Mouse (Mus musculus): Measurements from ENCODE around the gene Camk2g.

Gene Camk2g

GRCm38 (mm10) chr14:20806116-20806840 lies 12.4 kb upstream of the Camk2g start:
- CTCF ChIA-PET, result no interaction called here

- CTCF ChIA-PET, result no interaction called here
Measured at GRCm38 (mm10) chr14:20804964-20805672, 11.2 kb upstream of the Camk2g start.

- CTCF ChIA-PET, result interaction anchor here (1.3 to 1.7 kb wide), 2 partner anchors 68 to 69 kb away, joined by 4 to 6 read pairs; no protein-coding TSS in a partner anchor
Measured at GRCm38 (mm10) chr14:20804481-20804880, 10.6 kb upstream of the Camk2g start.

- CTCF ChIA-PET, result interaction anchor here (0.6 to 1.7 kb wide), 5 partner anchors 66 to 192 kb away, joined by 3 to 6 read pairs (median 4); no protein-coding TSS in a partner anchor
Measured at GRCm38 (mm10) chr14:20803606-20803938, 9.7 kb upstream of the Camk2g start.

GRCm38 (mm10) chr14:20802926-20803605 lies 9.2 kb upstream of the Camk2g start:
- CTCF ChIA-PET, result interaction anchor here (0.5 to 1.7 kb wide), 7 partner anchors 67 to 268 kb away, joined by 3 to 9 read pairs (median 4); no protein-coding TSS in a partner anchor

- CTCF ChIA-PET, result interaction anchor here (0.7 to 1.4 kb wide), 3 partner anchors 9 to 75 kb away, joined by 3 to 5 read pairs (median 3); no protein-coding TSS in a partner anchor
Measured at GRCm38 (mm10) chr14:20798761-20799160, 4.9 kb upstream of the Camk2g start.

GRCm38 (mm10) chr14:20798300-20798699 lies 4.4 kb upstream of the Camk2g start:
- CTCF ChIA-PET, result interaction anchor here (1.0 to 1.4 kb wide), 2 partner anchors 32 to 75 kb away, joined by 3 to 5 read pairs; no protein-coding TSS in a partner anchor

GRCm38 (mm10) chr14:20796643-20797042 lies 2.8 kb upstream of the Camk2g start:
- CTCF ChIA-PET, result no interaction called here

GRCm38 (mm10) chr14:20796170-20796569 lies 2.3 kb upstream of the Camk2g start:
- CTCF ChIA-PET, result no interaction called here

- CTCF ChIA-PET, result interaction anchor here (1.5 kb wide), 1 partner anchor 11 kb away, joined by 3 read pairs; no protein-coding TSS in a partner anchor
Measured at GRCm38 (mm10) chr14:20795423-20796152, 1.7 kb upstream of the Camk2g start.

- CTCF ChIA-PET, result interaction anchor here (1.5 kb wide), 1 partner anchor 10 kb away, joined by 3 read pairs; no protein-coding TSS in a partner anchor
Measured at GRCm38 (mm10) chr14:20794589-20794988, 701 bp upstream of the Camk2g start.

GRCm38 (mm10) chr14:20792922-20793757 lies 748 bp downstream of the Camk2g start:
- CTCF ChIA-PET, result interaction anchor here (0.6 kb wide), 1 partner anchor 28 kb away, joined by 4 read pairs; no protein-coding TSS in a partner anchor

- CTCF ChIA-PET, result no interaction called here
Measured at GRCm38 (mm10) chr14:20792243-20792921, 1.5 kb downstream of the Camk2g start.

- CTCF ChIA-PET, result no interaction called here
Measured at GRCm38 (mm10) chr14:20791511-20792242, 2.2 kb downstream of the Camk2g start.

- CTCF ChIA-PET, result no interaction called here
Measured at GRCm38 (mm10) chr14:20790996-20791395, 2.9 kb downstream of the Camk2g start.

- CTCF ChIA-PET, result no interaction called here
Measured at GRCm38 (mm10) chr14:20790445-20790844, 3.4 kb downstream of the Camk2g start.

- CTCF ChIA-PET, result no interaction called here
Measured at GRCm38 (mm10) chr14:20789593-20789992, 4.3 kb downstream of the Camk2g start.

GRCm38 (mm10) chr14:20788151-20788550 lies 5.7 kb downstream of the Camk2g start:
- CTCF ChIA-PET, result no interaction called here

GRCm38 (mm10) chr14:20786611-20787015 lies 7.3 kb downstream of the Camk2g start:
- CTCF ChIA-PET, result no interaction called here

Measured in spleen, embryonic (tissue).